Mouse (Mus musculus) liver (tissue): ENCODE measurements around the gene Phf3.

Source experiments
- DNase-seq: peaks from one replicate; pipeline ENCODE4 v3.0.0-alpha.2; 2020; ENCODE audit warnings: mixed read lengths

Gene Phf3

DNA sequence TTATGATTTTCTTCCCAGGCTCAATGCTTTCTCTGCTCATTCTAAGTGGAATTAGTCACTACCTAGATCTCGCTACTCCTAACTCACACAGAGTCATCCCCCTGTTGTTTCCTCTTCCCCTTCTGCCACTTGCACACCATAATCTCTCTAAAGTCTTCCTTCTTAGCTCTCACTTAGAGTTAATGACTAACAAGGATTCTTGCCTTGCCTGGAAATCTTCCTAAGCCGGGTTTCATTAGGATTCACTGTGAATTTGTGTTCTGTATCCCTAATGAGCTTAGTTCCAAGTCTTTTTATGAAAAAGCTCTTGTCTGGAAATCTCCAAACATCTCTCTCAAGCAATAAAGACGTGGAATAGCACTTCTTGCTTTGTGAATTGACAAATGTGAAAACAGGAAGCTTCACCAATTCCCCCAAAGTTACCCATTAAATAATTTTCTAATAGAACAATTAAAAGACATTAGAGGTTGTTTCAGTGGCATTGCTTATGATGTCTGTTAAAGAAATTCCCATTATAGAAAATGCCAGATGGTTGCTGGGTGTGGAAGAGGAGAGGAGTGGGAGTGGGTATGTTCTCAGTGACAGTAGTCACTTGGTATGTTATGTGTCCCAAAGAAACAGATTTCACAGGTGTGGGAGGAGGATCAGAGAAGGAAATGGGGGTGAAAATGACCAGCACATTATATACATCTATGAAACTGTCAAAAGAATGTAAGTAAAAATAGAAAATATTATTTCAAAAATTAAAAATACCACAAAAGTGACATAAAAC lies 118.1 kb downstream of the Phf3 start:
- DNase-seq = no peak
